Mouse (Mus musculus) urinary bladder, postnatal 36 days (tissue): Measurements from ENCODE around the gene Usp19.

ENCODE experiments used
- DNase-seq, 2 experiments: peaks; one replicate each; pipeline ENCODE4 v3.0.0; 2022; ENCODE audit warnings: low spot score in 2 of 2, mixed read lengths in 1 of 2

Gene Usp19

DNA sequence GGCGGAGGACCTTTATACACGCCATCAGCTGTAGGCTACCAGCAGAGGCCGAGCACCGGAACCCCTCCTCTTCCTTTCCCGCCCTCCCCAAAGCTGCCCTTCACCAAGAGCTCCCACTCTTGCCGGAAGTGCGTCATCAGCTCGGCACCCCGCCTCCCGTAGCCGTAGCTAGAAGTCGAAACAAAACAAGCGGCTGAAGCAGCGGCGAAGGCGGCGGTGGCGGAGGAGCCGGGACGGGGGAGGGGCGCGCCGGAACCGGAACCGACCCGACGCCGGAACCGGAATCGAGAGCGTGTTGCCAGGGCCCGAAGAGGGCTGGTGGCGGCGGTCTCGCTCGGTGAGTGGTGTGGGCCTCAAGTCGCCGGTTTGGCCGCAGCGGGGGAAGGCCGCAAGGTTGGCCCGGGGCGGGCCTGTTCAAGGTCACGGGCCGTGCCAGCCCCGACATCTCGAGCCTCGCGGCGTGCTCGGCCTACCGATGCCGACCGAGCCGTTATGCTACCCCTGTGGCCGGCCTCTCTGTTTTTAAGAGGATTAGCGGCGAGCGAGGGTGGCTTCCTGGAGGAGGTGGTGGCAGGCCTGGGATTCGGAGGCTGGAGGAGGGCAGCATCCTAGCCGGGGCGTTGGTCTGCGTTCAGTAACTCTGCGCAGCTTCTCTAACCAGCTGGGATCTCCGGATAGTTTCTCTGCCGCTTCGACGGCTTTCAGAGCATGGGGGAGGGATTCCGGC is at the start of gene Usp19:
Gene Usp19 (plus strand): TSS at position 44 of the 727 bp plus-strand sequence.
- peak; percentile 92 to 97 for DNase-seq

DNA sequence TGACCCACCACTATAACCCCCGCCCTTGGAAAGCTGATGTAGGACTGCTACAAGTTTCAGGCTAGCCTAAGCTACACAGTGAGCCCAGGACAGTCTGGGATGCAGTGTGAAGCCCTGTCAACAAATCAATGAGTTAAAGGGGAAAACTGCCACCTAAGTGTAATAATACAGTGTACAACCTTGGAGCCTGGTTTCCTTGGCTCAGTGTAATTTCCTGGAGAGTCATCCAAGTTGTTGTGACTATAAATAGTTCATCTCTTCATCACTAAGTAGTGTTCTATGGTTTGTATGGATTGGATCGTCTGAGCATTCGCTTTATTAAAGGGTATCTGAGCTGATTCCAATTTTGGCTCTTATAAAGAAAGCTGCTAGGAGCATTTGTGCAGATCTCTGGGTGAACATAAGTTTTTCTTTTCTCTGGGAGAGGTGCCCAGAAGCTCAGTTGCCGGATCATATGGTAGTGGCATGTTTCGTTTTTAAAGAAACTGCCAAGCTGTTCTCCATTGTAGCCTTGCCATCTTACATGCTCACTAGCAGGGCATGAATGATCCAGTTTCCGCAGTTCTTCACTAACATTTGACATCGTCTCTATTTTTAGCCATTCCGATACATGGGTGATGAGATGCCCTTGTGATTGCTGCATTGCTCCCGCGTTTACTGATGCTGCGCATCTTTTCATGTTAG is 49.0 kb upstream of the Usp19 start:
- no peak for DNase-seq

DNA sequence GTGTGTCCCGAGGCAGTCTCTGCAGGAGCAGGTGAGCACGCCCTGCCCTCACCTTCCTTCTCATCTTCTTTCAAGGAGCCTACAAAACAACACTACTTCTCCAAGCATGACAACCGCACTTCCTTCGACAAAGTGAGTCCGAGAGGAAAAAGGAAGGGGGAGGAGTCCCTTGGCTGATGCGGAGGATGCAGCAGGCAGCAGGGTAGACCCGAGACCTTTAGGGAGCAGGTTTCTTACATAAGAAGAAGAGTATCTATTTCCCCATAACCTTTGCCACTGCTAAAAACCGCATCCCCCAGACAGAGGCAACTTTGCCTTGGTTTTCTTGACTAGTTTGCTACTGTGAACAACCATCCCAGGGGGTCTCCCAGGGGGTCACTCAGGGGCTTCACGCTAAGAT is 45.3 kb upstream of the Usp19 start:
- DNase-seq = no peak

DNA sequence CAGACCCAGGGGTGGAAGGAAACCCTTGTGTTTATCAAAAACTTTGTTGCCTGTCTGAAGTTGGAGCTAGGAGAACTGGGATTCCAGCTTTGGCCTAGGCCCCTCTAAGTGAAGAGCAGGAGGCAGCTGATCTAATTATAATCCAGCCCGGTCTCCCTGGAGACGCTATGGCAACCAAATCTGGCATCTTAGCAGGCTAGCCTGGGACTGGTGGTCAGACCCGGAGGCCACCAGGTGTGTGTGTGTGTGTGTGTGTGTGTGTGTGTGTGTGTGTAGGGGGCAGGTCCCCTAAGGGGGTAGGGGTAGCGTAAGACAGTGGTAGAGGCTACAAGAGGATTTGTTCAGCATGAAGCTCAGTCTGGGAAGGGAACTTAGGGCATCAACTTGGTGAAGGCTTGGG is 40.5 kb upstream of the Usp19 start:
- no peak for DNase-seq

DNA sequence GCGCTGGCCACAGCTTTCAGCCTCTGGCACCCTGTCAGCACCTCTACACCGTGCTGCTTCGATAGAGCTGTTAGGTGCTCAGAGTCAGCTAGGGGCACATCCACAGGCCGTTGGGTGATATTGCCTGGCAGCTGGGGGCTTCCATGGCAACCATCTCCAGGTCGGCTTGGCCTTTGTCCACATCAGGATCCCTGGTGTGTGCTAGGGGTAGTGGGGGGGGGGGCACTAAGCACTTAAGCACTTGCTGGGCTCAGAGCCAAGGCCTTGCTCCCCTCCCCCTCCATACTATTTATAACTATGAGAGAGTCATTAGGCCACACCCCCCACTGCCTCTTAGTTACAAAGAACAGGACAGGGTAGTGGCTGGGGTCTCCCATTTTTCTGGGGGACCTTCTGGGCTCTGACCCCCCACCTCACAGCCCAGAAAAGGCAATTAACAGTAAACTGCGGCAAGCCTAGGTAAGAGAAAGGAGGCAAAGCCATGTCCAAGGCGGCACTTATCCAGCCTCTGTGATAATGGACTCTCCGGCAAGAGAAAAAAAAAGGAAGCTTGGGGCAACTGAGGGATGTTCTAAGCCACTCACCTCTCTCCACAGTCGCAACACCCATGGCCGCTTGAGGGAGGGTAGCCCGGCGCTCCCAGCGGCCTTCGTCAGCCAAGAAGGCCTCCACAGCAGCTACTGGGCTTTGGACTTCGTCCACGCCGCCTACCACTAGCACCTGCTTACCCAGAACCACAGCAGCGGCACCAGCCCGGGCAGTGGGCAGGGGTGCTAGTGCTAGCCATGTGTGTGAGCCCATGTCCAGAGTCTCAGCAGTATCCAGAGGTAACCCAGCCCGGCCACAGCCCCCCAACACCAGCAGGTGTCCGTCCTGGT is 39.9 kb upstream of the Usp19 start:
- no peak for DNase-seq

DNA sequence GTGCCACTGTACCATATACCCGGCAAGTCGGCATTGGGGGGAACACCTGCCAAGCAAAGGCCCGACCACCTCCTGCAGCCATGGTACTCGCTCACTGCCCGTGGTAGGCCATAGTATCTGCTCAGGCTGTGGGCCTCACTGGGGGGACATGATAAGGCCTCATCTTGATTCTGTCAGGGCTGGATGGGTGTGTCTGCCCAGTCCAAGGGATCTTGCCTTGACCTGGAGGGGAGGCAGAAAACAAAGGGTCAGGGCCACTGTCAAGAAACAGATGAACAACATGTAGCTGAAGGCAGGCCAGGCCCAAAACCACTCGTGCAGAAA is 39.3 kb upstream of the Usp19 start:
- no peak for DNase-seq

DNA sequence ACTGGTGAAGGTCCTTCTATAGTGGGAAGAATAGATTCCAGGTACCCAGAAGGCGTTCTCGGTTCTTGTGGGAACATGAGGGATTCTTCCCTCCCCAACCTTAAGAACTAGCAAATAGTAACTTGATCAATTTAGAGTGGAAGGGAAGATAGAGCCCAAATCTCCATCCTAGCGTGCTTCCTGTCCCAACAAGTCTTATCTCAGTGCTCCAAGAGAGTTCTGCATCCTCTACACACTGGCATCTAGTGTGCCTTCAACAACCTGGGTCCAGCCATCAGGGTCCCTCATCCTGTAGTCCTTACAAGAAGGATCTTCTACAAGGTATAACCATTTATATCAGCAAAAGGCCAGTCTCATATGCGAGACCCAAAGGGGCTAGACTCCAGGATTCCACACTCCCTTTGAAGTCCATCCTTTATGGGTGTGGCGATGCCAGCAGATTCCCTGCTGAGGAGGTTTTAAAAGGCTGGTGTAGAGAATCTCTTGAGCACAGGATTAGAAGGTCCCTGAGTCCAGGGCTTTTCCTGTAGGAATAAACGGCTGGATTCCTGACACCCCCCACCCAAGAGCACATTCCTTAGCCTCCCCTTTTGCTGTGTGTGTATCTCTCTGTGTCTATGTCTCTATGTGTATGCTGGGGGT is 38.8 kb upstream of the Usp19 start:
- no peak for DNase-seq

DNA sequence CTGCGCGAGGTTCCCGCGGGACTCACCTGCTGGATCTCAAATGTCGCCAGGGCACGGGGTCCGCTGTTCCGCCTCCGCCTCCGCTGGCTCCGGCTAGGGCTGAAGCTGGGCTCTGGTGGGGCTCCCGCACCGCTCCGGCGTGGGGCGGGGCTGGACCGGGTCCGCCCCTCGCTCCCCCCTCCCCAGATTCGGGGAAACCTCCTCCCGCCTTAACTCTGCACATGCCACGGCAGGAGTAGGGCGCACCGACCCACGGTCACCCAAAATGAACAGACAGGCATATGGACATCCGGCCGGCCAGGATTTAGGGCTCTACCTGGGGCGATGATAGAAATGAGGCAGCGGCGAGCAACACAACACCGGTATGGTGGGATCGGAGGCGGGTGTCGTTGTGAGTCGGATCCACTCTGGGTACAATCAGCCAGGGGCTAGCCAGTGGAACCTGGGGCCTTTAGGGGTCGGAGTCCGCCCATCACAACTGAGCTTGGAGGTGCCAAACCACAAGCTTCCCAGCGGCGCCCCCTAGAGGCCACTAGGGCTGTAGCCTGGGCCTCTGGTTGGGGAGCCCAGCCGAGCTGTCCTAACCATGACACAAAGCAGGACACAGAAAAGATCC is 38.0 kb upstream of the Usp19 start:
- DNase-seq = peak; percentile 77 to 84

DNA sequence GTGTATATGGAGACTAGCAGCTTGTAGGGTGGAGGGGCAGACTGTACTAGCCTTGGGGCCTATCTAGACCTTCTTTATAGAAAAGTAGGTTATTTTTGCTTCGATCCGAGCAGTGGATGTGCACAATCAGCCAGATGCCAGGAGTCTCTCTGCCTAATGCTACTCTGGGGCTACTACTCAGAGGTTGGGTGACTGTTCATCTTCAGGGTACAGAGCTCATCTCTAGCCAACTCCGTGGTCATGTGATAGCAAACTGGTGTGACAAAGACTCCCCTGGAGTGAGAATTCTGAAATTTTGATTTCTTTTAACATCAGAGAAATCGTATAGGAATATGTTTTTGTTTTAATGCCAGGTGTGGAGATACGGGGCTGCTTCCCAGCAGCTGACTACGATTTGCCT is 37.5 kb upstream of the Usp19 start:
- DNase-seq = no peak

DNA sequence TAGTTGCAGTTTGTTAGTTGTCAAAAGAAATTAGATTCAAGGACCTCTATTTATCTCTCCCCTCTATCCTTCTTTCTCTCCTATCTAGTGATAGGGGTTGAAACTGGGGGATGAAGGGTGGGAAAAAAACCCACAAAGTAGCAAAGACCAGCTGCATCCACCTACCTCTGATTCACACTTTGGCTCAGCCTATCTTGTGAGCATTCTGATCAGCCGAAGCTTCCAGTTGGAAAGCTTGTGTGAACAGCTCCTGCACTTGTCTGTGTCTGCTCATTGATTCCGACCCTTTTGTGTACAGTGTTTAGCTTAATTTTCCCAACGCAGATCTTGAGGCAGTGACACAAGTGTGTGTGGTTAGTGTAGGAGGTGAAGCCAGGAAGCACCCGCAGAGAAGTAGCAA is 36.9 kb upstream of the Usp19 start:
- DNase-seq = no peak

DNA sequence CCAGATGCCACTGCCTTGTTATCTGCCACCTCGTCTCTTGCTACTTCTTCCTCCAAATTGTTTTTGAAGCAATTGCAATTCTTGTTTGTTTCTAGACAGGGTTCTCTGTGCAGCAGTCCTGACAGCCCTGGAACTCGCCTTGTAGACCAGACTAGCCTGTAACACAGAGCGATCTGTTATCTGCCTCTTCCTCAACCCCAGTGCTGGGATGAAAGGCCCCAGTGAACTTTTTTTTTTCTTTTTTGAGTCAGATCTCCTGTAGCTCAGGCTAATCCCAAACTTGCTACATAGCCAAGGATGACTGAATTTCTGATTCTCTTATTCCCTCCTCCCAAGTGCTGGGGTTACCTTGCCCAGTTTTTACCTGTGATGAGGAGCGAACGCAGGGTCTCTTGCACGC is 36.0 kb upstream of the Usp19 start:
- no peak for DNase-seq

DNA sequence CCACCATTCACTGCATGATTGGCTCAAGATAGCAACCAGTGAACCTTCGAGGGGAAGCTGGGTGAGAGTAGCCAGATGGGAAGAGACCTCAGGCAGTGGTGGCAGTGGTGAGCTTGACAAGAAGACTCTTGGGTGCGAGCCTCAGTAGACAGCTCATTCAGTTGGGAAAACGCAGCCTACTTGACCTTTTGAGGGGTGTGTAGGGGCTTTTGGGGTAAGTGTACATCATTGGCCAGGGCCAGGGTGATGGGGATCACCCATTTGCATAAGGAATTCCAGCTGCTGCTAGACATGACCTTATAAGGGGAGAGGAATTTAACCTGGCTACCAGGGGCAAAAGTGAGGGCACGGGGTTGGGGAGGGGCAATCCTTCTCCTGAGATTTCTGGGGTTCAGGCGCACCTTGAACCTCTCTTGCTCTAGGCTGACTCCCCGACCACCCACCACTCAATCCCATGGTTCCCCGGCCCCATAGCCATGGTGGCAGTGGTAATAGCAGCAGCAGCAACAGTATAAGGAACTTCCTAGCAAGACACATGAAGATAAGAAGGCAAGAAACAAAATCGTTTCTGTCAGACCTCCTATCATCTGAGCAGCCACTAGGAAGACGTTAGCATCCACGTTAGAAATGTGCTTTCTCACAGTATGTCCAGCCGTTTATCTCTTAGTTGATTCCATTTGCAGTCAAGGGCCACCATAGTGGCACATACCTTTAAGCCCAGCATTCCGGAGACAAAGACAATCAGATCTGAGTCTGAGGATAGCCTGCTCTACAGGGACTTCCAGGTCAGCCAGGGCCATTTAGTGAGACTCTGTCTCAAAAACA is 34.4 kb upstream of the Usp19 start:
- no peak for DNase-seq

DNA sequence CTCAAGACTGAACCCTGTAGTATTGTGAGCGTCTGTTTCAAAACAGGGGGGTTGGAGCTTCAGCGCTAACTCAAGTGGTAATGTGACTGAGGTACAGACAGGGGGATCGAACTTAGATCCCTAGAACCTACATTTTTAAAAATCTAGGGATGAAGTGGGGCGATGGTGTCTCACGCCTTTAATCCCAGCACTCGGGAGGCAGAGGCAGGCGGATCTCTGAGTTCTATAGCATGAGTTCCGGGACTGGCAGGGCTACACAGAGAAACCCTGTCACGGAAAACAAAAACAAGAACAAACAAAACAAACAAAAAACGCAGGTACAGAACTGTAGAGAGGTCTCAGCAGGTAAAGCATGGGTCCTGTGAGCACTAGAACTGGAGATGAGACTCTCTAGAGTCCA is 33.4 kb upstream of the Usp19 start:
- no peak for DNase-seq

DNA sequence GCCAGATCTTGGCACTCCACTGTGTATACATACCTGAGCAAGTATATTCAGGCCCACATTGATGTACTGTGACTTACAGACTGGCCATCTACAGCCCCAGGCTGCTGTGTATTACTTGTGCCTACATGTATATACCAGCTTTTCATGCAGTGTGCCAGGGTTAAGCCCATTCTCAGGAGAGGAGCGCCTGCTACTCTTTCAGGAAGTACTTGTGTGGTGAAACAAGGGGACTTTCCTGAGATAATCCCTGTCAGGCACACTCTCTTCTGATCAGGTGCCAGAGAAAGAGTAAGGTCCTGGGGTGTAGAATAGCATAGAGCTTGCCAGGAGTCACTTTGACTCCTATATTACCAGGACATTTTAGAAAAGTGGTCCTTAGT is 30.5 kb upstream of the Usp19 start:
- no peak for DNase-seq

DNA sequence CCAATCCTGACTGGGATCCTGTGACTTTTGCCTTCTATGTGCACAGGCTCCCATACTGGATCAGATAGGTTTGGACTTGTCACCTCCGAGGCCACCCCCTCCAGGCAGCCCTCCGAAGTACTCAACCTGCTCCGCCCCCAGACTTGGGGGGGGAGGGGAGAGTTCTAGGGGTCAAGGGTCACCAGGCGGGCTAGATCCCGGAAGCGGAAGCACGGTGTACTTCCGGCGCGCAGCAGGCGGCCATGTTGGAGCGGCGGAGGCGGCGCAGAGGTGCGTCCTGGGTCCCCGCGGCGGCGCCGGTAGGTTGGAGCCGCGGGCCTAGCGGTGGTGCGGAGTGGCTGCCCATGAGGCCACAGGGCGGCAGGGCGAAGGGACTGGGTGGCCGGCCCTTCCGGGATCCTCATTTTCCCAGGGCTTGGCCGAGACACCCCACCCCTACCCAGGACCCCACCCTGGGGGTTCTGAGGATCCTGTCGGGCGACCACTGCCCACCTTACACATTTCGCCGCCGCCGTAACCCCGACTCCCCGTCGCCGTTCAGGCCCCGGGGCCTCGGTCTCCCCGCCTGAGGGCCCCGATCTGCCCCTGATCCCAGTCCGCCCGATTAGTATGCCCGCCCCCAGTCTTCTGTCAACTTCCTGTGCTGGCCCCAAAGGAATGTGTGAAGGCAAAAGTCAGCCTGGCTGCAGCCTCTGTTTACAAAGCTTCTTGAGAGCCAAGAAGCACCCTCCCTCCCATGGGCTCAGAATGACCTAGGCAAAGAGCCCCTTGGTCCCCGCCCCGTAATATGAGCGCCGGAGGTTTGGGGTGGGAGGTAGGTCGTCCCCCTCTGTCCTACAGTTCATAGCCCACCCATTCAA is 29.9 kb upstream of the Usp19 start, which contains the start of gene Ccdc71:
Gene Ccdc71 (plus strand): TSS at position 209 of the 860 bp plus-strand sequence.
- DNase-seq = peak; percentile 76 to 86

DNA sequence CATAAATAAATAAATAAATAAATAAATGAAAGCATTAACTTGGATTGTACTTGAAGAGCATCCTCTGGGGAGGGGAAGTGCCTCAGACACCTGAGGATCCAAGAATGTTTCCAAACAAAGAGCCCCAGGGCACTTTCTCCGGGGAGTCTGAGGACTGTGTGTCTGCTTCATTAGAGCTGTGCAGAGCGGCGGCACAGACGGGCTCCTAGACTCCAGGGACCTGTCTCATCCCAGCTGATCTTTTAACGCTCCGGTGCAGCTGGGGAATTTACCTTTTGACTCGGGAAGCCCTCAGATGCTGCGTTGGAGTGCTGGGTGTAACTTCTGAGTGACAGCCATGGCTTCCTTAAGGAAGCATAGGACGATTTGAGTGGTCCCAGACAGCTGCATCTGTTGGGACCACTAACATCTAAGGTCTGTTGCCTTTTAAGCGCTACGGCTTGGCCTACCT is 29.2 kb upstream of the Usp19 start, which contains the start of gene Klhdc8b:
Gene Klhdc8b (minus strand): TSS at position 401 of the 451 bp plus-strand sequence.
- no peak for DNase-seq

DNA sequence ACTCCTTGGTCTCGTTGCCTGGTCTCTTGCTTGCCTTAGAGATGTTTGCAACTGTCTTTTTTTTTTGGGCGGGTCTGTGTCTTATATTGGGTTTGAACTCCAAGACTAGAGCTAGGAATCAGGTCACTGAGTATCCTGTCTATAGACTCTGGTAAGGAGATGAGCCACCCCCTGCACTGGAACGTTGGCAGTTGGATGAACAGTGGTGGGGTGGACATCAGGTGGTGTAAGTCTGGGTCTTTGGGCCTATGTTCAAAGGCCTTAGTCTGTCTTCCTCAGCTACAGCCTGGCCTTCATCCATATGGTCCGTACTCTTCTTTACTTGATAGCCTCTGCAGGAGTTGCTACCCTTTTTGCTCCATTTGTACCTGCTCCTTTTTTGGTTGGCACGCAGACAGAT is 28.7 kb upstream of the Usp19 start:
- no peak for DNase-seq

DNA sequence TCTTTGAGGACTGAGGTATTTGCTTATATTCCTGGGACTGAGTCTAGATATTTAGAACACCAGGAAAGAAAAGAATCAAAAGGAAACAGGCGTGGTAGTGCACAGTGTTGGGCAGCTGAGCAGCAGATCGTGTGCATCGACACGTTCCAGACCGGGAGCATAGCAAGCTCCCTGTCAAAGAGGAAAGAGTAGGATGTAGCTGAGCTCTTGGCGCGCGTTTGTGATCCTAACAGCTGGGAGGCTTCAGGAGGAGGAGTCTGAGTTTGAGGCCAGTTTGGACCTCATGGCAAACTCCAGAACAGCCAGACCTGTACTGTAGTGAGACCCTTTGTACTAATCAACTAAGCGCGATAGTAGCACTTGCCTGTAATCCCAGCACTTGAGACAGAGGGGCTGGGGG is 28.2 kb upstream of the Usp19 start:
- DNase-seq = peak in 1 of 2 experiments; percentile 38

DNA sequence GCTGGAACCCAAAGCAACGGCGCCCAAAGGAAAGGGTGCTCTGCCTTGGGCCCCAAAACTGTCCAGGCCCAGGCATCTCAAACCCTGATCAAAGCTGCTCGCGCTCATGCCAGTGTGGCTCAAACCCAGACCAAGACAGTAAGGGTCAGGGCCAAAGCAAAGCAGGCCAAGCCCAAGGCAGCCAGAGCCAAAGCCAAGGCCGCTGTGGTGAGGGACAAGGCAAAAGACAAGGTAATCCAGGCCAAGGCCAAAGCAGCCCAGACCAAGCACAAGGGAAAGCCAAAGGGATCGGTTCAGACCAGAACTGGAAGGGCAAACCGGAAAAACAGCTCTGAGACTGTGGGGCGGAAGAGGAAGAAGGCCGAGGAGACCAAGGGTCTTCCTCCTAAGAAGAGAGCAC is 26.7 kb upstream of the Usp19 start:
- DNase-seq = no peak

DNA sequence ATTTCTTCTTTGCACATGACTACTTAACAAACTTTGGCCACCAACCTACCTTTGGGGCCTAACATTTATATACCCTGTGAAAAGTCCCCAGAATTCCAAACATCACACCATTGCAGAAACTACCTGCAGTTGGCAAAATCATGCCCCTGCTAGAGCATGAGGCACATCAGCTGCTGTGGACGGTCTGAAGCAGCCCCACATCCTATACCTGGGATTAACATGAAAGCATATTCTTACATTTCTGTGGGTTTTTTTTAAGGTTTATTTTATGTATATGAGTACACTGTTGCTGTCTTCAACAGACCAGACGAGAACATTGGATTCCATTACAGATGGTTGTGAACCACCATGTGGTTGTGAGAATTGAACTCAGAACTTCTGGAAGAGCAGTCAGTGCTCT is 24.2 kb upstream of the Usp19 start:
- no peak for DNase-seq
